Mouse (Mus musculus) adrenal gland, postnatal 10 days (tissue): Measurements from ENCODE around the gene Smoc1. TPM values are rescaled to one million over a fixed set of nuclear protein-coding genes. Genes with fewer than 3 reads are reported as not detected.

Source experiments
- DNase-seq: peaks from one replicate; pipeline ENCODE4 v3.0.0; 2021; ENCODE audit warnings: mixed read lengths
- total RNA-seq, 2 experiments: library from RNA; stranded (reverse); gene quantifications; 2 replicates each; pipeline ENCODE4 v1.2.3; 2021

The Smoc1 gene
- total RNA-seq, 2 experiments from 2014 or later: 39.9 to 43.5 TPM

GRCm38 (mm10) chr12:81024993-81025392 lies 1.6 kb upstream of the Smoc1 start:
- no peak for DNase-seq

DNA sequence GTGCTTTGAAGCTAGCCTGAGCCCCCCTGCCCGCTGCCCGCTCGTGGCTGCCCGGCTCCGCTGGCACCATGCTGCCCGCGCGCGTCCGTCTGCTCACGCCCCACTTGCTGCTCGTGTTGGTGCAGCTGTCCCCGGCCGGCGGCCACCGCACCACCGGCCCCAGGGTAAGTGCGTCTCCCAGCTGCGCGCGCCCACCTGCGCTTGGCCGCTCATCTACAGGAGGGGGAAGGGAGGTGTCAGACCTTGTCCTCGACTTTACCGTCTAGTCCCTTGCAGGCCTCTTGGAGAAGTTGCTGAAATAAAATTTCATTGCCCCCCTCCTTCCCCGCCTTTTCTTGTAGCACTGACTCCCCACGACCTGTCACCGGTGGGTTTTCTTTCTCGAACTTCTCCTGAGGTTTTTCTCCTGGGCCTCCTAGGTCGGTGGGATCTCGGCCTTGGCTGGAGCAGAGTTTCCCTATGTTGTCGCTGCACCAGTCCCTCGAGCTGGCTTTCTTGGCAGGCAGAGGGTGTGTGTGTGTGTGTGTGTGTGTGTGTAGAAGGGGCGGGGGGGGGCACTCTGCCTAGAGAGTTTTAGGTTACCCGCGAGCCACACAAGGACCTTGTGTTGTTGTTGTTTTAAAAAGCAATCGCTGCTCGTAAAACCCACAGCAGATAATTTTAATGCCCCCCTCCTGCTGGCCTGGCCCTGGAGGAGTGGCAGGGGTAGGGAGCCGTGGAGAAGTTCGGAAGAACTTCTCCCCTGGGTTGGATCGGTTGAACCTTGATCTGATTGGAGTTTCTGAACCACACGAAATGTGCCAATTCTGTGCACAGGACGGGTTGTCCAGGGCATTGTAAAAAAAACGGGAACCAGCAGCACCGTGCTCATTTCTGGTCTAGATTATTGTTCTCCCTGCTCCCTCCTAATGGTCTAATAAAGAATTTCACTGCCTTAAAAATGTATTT lies 661 bp downstream of the Smoc1 start:
- DNase-seq: peak; percentile 58

- no peak for DNase-seq
These were observed 1.8 kb downstream of the Smoc1 start for GRCm38 (mm10) chr12:81028291-81028920.

DNA sequence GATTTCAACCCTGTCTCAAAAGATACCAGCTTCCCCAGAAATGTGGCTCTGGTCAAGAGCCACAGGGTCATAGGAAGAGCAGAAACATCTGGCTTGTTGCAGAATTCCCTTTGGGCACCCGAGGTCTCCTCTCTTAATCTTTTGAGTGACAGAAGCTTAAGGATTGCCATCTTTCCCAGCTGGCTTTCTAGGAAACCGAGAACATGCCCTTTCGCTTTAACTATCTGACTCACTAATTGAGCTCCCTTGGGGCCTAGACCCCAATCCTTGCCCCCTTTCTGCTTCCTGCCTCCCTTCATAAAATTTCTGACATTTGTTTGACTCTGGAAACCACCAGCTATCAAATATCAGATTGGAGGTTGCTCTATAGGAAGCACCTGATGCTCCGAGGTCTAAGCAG lies 3.1 kb downstream of the Smoc1 start:
- DNase-seq: no peak

- DNase-seq: no peak
These were observed 5.0 kb downstream of the Smoc1 start for GRCm38 (mm10) chr12:81031579-81031978.

- DNase-seq: peak; percentile 42
These were observed 6.9 kb downstream of the Smoc1 start for GRCm38 (mm10) chr12:81033389-81034041.

DNA sequence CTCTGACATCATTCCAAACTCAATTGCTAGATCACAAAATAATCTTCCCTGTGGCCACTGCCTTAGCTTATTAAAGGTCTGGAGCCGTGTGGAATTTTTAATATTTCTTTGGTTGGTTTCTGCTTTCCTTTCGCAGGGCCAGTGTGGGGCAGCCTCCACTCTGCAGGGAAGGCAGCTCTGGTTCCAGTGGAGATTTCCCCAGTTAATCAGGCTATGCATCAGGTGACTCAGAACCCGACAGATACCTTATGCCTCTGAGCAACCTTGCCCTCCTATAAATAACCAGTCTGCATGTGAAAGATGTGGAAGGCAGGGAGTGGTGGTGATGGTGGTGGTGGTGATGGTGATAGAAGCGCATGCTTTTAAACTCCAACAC lies 7.4 kb downstream of the Smoc1 start:
- no peak for DNase-seq

GRCm38 (mm10) chr12:81035850-81036249 lies 9.2 kb downstream of the Smoc1 start:
- DNase-seq: no peak

- no peak for DNase-seq
These were observed 17.0 kb downstream of the Smoc1 start for GRCm38 (mm10) chr12:81043616-81044015.

DNA sequence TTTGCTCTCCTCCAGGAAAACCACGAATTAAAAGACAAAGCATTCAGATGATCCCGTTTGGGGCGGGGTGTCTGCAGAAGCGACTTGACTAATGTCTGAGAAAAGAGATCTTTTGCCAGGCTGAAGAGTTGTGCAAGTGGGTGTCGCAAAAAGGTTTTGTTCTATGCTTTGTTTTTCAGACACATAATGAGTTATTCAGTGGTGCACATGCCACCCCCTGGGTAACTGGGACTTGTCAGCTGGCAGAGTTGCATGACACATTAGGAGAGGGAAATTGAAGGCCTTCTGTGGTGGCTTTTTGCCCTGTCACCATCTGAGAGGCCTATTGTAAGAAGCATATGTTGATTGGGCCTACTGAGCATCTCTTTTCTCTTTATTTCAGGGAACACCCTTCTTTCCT lies 20.3 kb downstream of the Smoc1 start:
- no peak for DNase-seq

GRCm38 (mm10) chr12:81049661-81050060 lies 23.1 kb downstream of the Smoc1 start:
- no peak for DNase-seq

DNA sequence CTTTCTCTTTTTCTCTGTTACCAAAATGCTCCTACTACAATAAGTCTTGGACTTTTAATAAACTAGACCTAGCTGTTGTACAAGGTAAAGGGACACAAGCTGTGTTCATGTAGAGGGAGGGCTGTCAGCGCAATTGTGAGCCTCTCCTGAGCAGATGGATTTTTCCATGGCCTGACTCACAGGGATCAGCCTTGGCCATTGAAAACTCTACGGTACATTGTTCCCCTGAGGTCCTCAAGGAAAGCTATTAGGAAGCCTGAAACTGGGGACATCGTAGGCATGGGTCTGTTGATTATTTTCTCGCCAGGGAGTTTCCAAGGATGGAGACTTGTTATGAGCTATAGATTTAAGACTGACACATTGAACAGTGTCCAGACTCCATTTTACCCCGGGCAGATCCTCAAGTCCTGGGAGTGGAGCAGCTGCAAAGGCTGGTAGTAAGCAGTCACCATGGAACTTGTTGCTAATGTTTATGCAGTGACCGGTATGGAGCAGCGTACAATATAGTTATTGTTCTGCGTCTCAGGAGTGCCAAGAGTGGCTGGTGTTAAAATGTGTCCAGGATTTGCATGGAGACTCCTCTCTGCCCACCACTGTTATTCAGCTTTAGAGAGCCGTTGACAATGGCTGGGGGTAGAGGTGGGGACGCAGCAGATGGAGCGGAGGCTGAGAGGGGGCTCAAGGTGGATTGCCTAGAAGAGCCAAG lies 28.5 kb downstream of the Smoc1 start:
- peak; percentile 25 for DNase-seq

GRCm38 (mm10) chr12:81055811-81056210 lies 29.2 kb downstream of the Smoc1 start:
- no peak for DNase-seq

DNA sequence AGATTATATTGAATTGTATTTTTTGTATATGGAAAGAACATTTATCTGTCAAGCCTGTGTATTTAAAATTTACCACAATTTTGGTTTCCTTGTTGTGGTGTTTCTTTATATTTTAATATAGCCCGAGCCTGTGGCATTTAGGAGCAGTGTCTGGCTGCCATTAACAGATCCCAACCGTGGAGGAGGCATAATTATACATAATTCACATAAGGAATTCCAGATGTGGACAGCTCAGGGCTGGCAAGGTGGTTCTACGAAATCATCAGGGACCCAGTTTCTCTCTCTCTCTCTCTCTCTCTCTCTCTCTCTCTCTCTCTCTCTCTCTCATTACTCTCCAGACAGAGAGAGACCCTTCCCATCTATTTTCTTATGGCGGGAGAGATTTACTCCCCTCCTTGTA lies 31.0 kb downstream of the Smoc1 start:
- DNase-seq: no peak

DNA sequence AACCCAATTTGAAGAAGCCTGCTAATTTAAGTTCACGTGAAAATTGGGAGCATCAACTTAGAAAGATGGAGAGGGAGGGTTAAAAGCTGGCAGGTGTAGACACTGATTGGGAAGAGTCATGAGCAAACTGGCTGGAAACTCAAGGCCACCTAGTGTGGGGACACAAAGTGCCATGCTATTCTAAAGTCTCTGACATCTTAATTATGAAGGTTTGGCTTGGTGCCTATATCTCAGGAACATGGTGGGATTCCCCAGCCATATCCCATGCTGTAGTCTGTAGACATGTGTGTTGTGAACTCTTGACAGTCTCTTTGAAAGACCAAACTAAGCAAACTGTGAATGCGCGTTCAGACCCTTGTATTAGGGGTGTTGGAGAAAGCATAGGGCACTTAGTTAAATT lies 32.0 kb downstream of the Smoc1 start:
- DNase-seq: no peak

DNA sequence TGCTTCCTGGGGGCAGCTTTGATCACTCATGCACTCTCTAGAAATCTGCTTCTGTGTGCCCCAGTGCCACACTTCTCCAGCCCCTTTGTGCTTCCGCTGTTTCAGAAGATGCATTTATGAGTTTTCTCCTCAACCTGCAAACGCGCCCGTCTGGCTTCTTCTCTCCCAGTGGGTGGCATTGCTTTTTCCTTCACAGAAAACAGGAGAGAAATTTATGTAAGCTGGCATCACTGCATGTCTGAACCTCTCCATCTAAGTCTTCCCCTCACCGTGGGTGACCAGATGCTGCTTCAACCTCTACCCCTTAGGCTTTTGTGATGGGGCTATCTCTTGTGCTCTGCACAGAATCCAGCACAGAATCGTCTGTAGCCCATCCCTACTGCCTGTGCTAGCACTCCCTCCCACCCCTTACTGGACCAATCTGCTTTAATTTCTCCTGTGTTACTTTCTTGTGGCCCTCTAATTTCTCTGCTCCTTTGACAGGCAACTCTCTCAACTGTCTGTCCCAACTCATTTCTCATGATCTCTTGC lies 35.3 kb downstream of the Smoc1 start:
- no peak for DNase-seq

- DNase-seq: no peak
These were observed 36.8 kb downstream of the Smoc1 start for GRCm38 (mm10) chr12:81063336-81063955.

- no peak for DNase-seq
These were observed 47.5 kb downstream of the Smoc1 start for GRCm38 (mm10) chr12:81074139-81074538.

- DNase-seq: no peak
These were observed 48.3 kb downstream of the Smoc1 start for GRCm38 (mm10) chr12:81074941-81075340.

DNA sequence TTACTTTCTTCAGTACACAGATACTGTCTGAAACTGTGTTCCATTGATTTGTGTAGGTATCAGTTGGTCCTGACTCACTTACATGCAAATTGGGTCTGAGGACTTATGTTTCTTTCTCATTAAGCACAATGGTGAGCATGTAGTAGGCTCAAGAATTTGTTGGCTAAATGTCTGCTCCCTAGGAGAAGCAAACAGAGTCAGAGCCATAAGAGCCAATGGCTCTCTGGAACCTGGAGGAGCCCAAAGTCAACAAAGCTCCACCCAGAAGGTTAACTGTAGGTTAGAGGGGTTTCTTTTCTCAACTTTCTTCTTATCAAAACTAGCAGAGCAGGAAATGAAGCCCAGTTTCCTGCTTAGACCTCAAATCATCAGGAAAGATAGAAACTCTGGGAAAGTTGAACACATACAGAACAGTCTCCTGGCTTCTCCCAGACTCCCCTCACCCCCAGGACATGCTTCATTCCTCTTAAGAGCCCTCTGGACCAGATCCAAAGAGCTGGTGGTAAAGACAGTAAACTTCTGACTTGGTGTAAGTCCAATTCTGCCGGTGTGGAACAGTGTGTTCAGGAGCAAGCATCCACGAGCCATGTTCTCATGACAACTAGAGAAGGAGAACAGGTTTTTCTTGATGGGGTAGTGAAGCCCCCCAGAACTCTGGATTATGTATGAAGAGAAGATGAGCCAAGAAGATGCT lies 51.5 kb downstream of the Smoc1 start:
- DNase-seq: no peak

GRCm38 (mm10) chr12:81080345-81080744 lies 53.7 kb downstream of the Smoc1 start:
- DNase-seq: no peak
